Mouse (Mus musculus): ENCODE measurements around the gene Skap2. TPM values are rescaled to one million over a fixed set of nuclear protein-coding genes. Genes with fewer than 3 reads are reported as not detected.

The Skap2 gene
- polyA plus RNA-seq, 1 experiment from 2014 or later: 15.9 TPM

DNA sequence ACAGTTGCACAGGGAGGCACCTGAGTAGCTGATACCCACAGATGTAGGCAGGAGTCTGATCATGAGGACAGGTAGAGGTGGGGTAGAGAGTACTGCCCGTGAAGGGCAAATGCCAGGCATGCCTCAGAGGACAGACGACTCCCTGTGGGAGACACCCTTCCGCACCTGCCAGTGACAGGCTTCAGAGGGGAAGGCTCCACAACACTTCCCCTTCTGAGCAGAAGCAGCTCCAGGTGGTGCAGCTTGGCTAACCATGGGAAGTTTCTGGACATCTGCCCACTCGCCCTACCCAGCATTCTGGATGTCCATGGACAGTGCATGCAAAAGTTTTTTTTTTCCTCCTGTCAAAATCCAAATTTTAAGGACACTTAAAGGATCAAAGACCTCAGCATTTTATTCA, 190.3 kb downstream of the Skap2 start:
- Histone ChIP-seq H3K27me3 (ENCODE audit: control insufficient read depth, insufficient read depth, low read length) (no peaks in the 10 kb centered on the region), H3K4me1 (ENCODE audit: control insufficient read depth, insufficient read depth, low read length) (no peaks in the 10 kb centered on the region), H3K9ac (ENCODE audit: low read length) (no peak overlapping the region), H3K27ac (ENCODE audit: low read length) (no peak overlapping the region), H3K4me2 (ENCODE audit: low read depth, low read length) (no peak overlapping the region), H3K9me3 (replicated peaks; ENCODE audit: control insufficient read depth, low read length) (peaks cover 3% of the 10 kb centered on the region; the same call in 1 of the 2 replicates), H3K4me3 (ENCODE audit: low read length) (no peak overlapping the region), H3K36me3 (ENCODE audit: control insufficient read depth, insufficient read depth) (no peaks in the 10 kb centered on the region)
- 57% methylated on average over 4 of the region's 4 CpGs for WGBS
- ATAC-seq (replicated peaks; ENCODE audit: extremely low read depth, insufficient read depth, low FRiP score): no peak

DNA sequence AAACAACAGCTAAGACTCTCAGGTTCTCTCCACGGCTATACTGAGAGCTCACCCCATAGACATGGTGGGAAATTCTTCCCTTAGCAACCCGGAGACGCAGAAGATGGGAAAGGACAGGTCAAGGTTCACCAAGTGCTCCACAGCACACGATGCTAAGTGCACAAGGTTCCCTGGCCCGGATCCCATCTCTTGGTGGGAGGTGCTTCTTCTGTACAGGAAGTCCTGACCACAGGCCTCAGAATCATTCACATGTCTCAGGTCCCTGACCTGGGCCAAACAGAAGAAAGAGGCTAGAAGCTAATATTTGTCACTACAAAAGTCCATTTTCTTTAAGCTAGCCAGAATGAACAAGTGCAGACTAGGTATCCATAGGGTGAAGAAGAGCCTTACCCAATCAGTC, 191.5 kb downstream of the Skap2 start:
- no peak for ATAC-seq (replicated peaks; ENCODE audit: extremely low read depth, insufficient read depth, low FRiP score)
- Histone ChIP-seq H3K4me3 (ENCODE audit: low read length) (no peak overlapping the region), H3K9me3 (replicated peaks; ENCODE audit: control insufficient read depth, low read length) (peaks cover 3% of the 10 kb centered on the region; the same call in 1 of the 2 replicates), H3K36me3 (ENCODE audit: control insufficient read depth, insufficient read depth) (no peaks in the 10 kb centered on the region), H3K27ac (ENCODE audit: low read length) (no peak overlapping the region), H3K27me3 (ENCODE audit: control insufficient read depth, insufficient read depth, low read length) (no peaks in the 10 kb centered on the region), H3K4me2 (ENCODE audit: low read depth, low read length) (no peak overlapping the region), H3K4me1 (ENCODE audit: control insufficient read depth, insufficient read depth, low read length) (no peaks in the 10 kb centered on the region), H3K9ac (ENCODE audit: low read length) (no peak overlapping the region)
- WGBS: 68% methylated on average over 5 of the region's 5 CpGs

DNA sequence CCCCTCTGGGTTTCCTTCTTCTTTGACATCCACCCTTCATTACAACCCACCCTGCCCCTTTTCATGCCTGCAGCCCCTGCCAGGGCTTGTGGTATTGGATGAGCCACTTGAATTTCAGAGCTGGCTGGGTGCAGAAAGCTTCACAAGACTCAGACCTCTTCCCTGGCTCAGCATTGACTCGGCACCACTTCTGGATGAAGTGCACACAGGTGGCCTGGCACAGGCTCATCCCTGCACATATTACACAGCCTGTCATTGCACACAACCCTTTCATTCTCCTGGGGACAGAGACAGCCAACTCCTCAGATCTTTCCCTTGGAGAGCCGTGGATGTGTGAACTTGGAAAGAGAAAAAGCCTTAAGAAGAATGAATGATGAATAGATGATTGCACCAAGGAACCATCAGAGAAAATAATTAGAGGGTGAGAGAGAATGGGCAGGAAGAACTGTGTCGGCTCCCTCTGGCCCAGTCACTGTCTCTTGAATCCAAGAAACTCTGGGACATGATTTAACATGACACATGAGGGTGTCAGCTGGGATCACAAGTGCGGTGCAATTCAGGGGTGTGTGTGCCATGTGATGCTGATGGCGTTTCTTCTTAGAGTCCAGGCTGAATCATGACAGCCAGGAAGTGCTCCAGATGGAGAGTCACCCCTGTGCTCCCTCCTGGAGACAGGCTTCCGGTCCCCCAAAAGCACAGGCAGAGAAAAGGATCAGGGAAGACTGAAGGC, 195.3 kb downstream of the Skap2 start:
- H3K36me3 ChIP-seq (ENCODE audit: control insufficient read depth, insufficient read depth): no peaks in the 10 kb centered on the region
- H3K27ac ChIP-seq (ENCODE audit: low read length): no peak overlapping the region
- H3K27me3 ChIP-seq (ENCODE audit: control insufficient read depth, insufficient read depth, low read length): no peaks in the 10 kb centered on the region
- 74% methylated on average over 6 of the region's 6 CpGs for whole genome bisulfite sequencing
- H3K4me3 ChIP-seq (ENCODE audit: low read length): no peak overlapping the region
- H3K4me1 ChIP-seq (ENCODE audit: control insufficient read depth, insufficient read depth, low read length): no peaks in the 10 kb centered on the region
- H3K9me3 ChIP-seq (replicated peaks; ENCODE audit: control insufficient read depth, low read length): no peaks in the 10 kb centered on the region; the same call in 1 of the 2 replicates
- H3K4me2 ChIP-seq (ENCODE audit: low read depth, low read length): no peak overlapping the region
- H3K9ac ChIP-seq (ENCODE audit: low read length): no peak overlapping the region
- ATAC-seq (replicated peaks; ENCODE audit: extremely low read depth, insufficient read depth, low FRiP score): no peak

DNA sequence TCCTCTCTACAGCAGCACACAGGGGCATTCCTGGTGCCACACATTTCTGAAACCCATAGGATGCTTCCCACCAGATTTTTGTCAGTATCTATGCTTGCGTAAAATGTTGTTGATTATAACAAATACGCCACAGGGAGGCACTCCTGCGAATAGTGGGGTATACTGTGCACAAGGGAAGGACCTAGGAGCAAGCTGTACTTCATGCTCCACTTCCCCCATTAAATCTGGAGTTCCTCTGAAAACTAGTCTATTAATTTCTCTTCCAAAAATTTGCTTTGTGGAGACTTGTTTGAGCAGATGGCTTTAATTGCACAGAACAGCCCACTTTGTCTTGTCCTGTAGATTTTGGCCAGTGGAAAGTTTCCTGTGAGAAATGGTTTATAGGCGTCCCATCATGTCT, 201.4 kb downstream of the Skap2 start:
- WGBS: 81% methylated on average over 4 of the region's 4 CpGs
- Histone ChIP-seq H3K4me2 (ENCODE audit: low read depth, low read length) (no peak overlapping the region), H3K4me1 (ENCODE audit: control insufficient read depth, insufficient read depth, low read length) (no peaks in the 10 kb centered on the region), H3K9ac (ENCODE audit: low read length) (no peak overlapping the region), H3K27me3 (ENCODE audit: control insufficient read depth, insufficient read depth, low read length) (no peaks in the 10 kb centered on the region), H3K9me3 (replicated peaks; ENCODE audit: control insufficient read depth, low read length) (no peaks in the 10 kb centered on the region), H3K27ac (ENCODE audit: low read length) (no peak overlapping the region), H3K4me3 (ENCODE audit: low read length) (no peak overlapping the region), H3K36me3 (ENCODE audit: control insufficient read depth, insufficient read depth) (no peaks in the 10 kb centered on the region)
- no peak for ATAC-seq (replicated peaks; ENCODE audit: extremely low read depth, insufficient read depth, low FRiP score)

DNA sequence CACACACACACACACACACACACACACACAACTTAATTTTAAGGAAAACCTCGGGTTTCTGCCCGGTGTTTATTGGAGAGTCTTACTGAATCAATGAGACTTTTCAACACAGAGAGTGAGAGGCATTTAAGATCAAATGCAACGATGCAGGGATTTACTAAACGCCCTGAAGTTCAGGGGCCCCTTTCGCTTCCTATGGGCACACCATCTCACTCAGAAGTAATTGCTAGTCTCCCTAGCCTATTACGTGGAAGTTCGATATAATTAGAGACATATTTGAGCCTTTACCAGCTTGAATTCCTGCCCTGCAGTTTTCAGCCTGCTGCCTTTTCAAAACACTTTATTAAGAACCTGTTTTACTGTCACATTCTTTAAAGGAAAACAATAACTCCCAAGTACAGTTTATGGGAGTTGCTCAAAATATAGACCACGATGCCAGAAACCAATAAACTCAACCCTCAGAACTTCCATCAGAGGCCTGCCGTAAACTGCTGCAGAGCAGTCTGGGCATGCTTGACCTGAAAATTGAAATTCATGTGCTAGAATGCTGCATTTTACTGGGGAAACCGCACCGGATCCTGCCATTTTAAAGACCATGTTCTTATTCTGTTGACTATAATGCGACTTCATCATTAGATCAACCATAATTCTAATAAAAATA, 203.1 kb downstream of the Skap2 start:
- WGBS: 84% methylated on average over 12 of the region's 12 CpGs

DNA sequence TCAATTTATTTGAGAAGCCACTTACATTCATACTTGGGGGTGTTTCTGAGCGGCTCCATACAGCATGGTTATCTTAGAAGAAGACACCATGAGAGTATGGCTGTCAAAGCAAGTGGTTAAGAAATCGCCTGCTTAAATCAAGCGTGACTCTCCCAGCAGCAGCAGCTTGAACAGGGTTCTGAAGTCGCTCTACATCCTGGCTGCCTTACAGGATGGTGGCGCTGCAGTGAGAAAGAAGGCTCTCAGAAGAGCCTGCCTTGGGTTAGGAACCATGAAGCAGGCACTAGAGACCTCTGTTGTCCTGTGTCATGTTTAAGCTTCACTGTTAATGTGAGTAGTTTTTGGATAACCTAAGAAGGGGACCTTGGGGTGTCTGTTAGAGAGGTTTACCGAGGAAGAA, 204.3 kb downstream of the Skap2 start:
- Histone ChIP-seq H3K27me3 (ENCODE audit: control insufficient read depth, insufficient read depth, low read length) (no peaks in the 10 kb centered on the region), H3K4me1 (ENCODE audit: control insufficient read depth, insufficient read depth, low read length) (no peaks in the 10 kb centered on the region), H3K4me2 (ENCODE audit: low read depth, low read length) (no peak overlapping the region), H3K36me3 (ENCODE audit: control insufficient read depth, insufficient read depth) (no peaks in the 10 kb centered on the region), H3K4me3 (ENCODE audit: low read length) (no peak overlapping the region), H3K9ac (ENCODE audit: low read length) (no peak overlapping the region), H3K27ac (ENCODE audit: low read length) (no peak overlapping the region), H3K9me3 (replicated peaks; ENCODE audit: control insufficient read depth, low read length) (no peaks in the 10 kb centered on the region)
- 64% methylated on average over 6 of the region's 6 CpGs for WGBS
- ATAC-seq (replicated peaks; ENCODE audit: extremely low read depth, insufficient read depth, low FRiP score): no peak

More for the DNA sequence above, 203.1 kb downstream of the Skap2 start:
- Histone ChIP-seq H3K27ac (ENCODE audit: low read length) (no peak overlapping the region), H3K4me2 (ENCODE audit: low read depth, low read length) (no peak overlapping the region), H3K27me3 (ENCODE audit: control insufficient read depth, insufficient read depth, low read length) (no peaks in the 10 kb centered on the region), H3K9ac (ENCODE audit: low read length) (no peak overlapping the region), H3K36me3 (ENCODE audit: control insufficient read depth, insufficient read depth) (no peaks in the 10 kb centered on the region), H3K9me3 (replicated peaks; ENCODE audit: control insufficient read depth, low read length) (no peaks in the 10 kb centered on the region), H3K4me1 (ENCODE audit: control insufficient read depth, insufficient read depth, low read length) (no peaks in the 10 kb centered on the region), H3K4me3 (ENCODE audit: low read length) (no peak overlapping the region)
- ATAC-seq (replicated peaks; ENCODE audit: extremely low read depth, insufficient read depth, low FRiP score): no peak

Other genes starting within 250 kb of the Skap2 start
- 0.44 and 0.68 TPM in 2 replicates for gene Hoxa1, start 145.8 kb upstream of the Skap2 start, polyA plus RNA-seq (2015; fragmentation: Nextera tagmentation; extraction: Ambion mirVana)
- gene Hoxa2, start 152.3 kb upstream of the Skap2 start, polyA plus RNA-seq (2015; fragmentation: Nextera tagmentation; extraction: Ambion mirVana): 1.5 and 2.0 TPM in 2 replicates
- 0.13 and 0.32 TPM in 2 replicates for gene 5730596B20Rik, start 164.9 kb upstream of the Skap2 start, polyA plus RNA-seq (2015; fragmentation: Nextera tagmentation; extraction: Ambion mirVana)
- gene Hoxa4, start 179.2 kb upstream of the Skap2 start, polyA plus RNA-seq (2015; fragmentation: Nextera tagmentation; extraction: Ambion mirVana): 0.54 TPM in 1 of 2 replicates, not detected in the other
- gene Hoxa5, start 192.0 kb upstream of the Skap2 start, polyA plus RNA-seq (2015; fragmentation: Nextera tagmentation; extraction: Ambion mirVana): 1.3 and 3.3 TPM in 2 replicates
- gene Hoxa6, start 196.2 kb upstream of the Skap2 start, polyA plus RNA-seq (2015; fragmentation: Nextera tagmentation; extraction: Ambion mirVana): not detected in 2 replicates
- 0.89 and 1.3 TPM in 2 replicates for gene Hoxa3, start 200.8 kb upstream of the Skap2 start, polyA plus RNA-seq (2015; fragmentation: Nextera tagmentation; extraction: Ambion mirVana)
- gene Gm28308, start 200.8 kb upstream of the Skap2 start, polyA plus RNA-seq (2015; fragmentation: Nextera tagmentation; extraction: Ambion mirVana): not detected in 2 replicates
- gene Hoxa7, start 209.3 kb upstream of the Skap2 start, polyA plus RNA-seq (2015; fragmentation: Nextera tagmentation; extraction: Ambion mirVana): 0.35 and 0.38 TPM in 2 replicates
- gene Hoxa9, start 218.5 kb upstream of the Skap2 start, polyA plus RNA-seq (2015; fragmentation: Nextera tagmentation; extraction: Ambion mirVana): 0.17 TPM in 1 of 2 replicates, not detected in the other
- gene Hoxa10, start 228.3 kb upstream of the Skap2 start, polyA plus RNA-seq (2015; fragmentation: Nextera tagmentation; extraction: Ambion mirVana): not detected in 2 replicates
- gene Hoxa11, start 233.3 kb upstream of the Skap2 start, polyA plus RNA-seq (2015; fragmentation: Nextera tagmentation; extraction: Ambion mirVana): not detected in 2 replicates
- gene Hoxa13, start 248.3 kb upstream of the Skap2 start, polyA plus RNA-seq (2015; fragmentation: Nextera tagmentation; extraction: Ambion mirVana): not detected in 2 replicates